Mouse (Mus musculus) liver, adult 2 months (tissue): ENCODE data around the gene Klhl7.

Source experiments
- CTCF ChIP-seq: fragments of 200-500 bp; IDR thresholded peaks from 2 replicates; pipeline ENCODE4 v1.5.1; 2011; ENCODE audit warnings: low read depth, low read length, control low read depth
- POLR2A ChIP-seq: fragments of 200-500 bp; IDR thresholded peaks from 2 replicates; pipeline ENCODE4 v1.6.1; 2011; ENCODE audit warnings: low read length, control low read depth; ENCODE audit not compliant: insufficient read depth; ENCODE audit errors: extremely low read depth

DNA sequence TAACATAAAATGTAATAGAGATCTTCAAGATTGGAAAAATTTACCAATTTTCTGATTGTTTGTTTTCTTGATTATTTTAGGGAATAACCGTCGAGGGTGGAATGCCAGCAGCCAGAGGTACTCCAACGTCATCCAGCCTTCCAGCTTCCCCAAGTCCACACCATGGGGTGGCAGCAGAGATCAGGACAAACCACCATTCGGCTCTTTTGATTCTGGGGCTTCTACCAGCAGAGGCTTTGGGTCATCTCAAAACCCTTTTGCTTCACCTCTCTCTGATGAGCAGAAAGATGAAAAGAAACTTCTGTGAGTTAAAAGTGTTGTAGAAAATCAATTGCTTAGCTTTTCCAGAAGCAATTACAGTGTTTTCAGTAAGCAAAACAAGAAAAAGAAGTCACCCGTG is 66.9 kb downstream of the Klhl7 start:
- TF ChIP-seq CTCF (0 out of 2 replicates have a peak, but pooled peaks have one; percentile 9), POLR2A (no peak)
